Mouse (Mus musculus): ENCODE results near the gene Inpp4b. TPM values are rescaled to one million over a fixed set of nuclear protein-coding genes. Genes with fewer than 3 reads are reported as not detected.

The Inpp4b gene
- under 1 TPM; under 0.01 to 0.06 TPM for polyA plus RNA-seq (2012; fragmentation: generic; extraction: Trizol)

DNA sequence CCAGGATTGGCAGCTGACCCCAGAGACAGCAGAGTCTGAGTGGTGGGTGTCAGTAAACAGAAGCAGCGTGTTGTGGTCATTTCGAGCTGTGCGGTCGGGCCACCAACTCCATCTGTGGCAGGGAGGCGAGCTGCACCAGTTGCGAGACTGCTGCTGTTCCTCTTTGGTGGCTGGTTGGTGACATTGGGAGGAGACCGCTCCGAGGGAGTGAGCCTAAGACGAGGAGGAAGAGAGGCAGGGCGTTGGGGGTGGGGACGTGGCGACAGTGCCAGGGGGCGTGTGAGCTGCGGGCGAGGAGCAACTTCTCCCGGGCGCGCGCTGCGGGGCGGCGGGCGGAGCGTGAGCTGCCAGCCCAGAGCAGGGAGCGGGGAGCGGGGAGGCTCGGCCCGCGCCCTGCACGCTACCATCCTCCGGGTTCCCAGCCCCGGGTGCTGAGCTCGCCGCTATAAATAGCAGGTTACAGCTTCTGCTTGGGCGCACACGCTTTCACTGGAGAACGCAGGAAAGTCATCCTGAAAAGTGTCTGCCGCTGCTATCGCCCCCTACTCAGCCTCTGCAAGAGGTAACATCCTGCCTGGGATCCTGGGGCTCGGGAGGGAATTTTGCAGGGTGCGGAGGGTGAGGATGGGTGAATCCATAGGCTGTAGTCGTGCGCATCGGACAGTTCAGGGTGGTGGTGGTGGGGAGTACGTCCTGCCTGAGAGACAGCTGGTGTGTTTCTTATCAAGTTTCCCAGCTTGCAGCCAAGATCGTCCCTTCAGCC, at the start of gene Inpp4b:
Gene Inpp4b (plus strand): TSS at position 321 of the 763 bp plus-strand sequence.

